Mouse (Mus musculus) heart, adult 18-20 months (tissue): ENCODE measurements around the gene Slc39a12. TPM values are rescaled to one million over a fixed set of nuclear protein-coding genes. Genes with fewer than 3 reads are reported as not detected.

Experiments
- DNase-seq, 2 experiments: peaks; one replicate each; pipeline ENCODE4 v3.0.0; 2021 to 2022; ENCODE audit warnings: mixed read lengths in 1 of 2
- long read RNA-seq, 2 experiments: library from polyadenylated mRNA; stranded (forward); transcript quantifications; one replicate each; pipeline ENCODE4 v2.0.0; 2021
- total RNA-seq, 2 experiments: library from RNA; stranded (reverse); gene quantifications; 2 replicates each; pipeline ENCODE4 v1.2.3; 2021

Gene Slc39a12
- total RNA-seq, result not detected
- long read RNA-seq, experiment 1, result 0 reads
- long read RNA-seq, experiment 2, result 0 reads

- no peak for DNase-seq
Observed at GRCm38 (mm10) chr2:14388162-14388561, at the start of gene Slc39a12. Gene Slc39a12 (plus strand): TSS chr2:14388316.

- peak; percentile 85 for DNase-seq
Observed at GRCm38 (mm10) chr2:14341652-14342308, 46.3 kb upstream of the Slc39a12 start.

- peak in 1 of 2 experiments; percentile 28 for DNase-seq
Observed at GRCm38 (mm10) chr2:14342309-14342839, 45.7 kb upstream of the Slc39a12 start.

GRCm38 (mm10) chr2:14388856-14389255 is 740 bp downstream of the Slc39a12 start:
- no peak for DNase-seq

GRCm38 (mm10) chr2:14390900-14391299 is 2.8 kb downstream of the Slc39a12 start:
- DNase-seq, result no peak

- DNase-seq, result no peak
Observed at GRCm38 (mm10) chr2:14403000-14403399, 14.9 kb downstream of the Slc39a12 start.

- no peak for DNase-seq
Observed at GRCm38 (mm10) chr2:14428987-14429386, 40.9 kb downstream of the Slc39a12 start.

- DNase-seq, result no peak
Observed at GRCm38 (mm10) chr2:14447322-14447721, 59.2 kb downstream of the Slc39a12 start.

GRCm38 (mm10) chr2:14450866-14451265 is 62.8 kb downstream of the Slc39a12 start:
- DNase-seq, result no peak

GRCm38 (mm10) chr2:14454946-14455631 is 67.0 kb downstream of the Slc39a12 start:
- DNase-seq, result peak; percentile 3 to 13

- peak in 1 of 2 experiments; percentile 9 for DNase-seq
Observed at GRCm38 (mm10) chr2:14464438-14464837, 76.3 kb downstream of the Slc39a12 start.

- DNase-seq, result peak in 1 of 2 experiments; percentile 7
Observed at GRCm38 (mm10) chr2:14494132-14494531, 106.0 kb downstream of the Slc39a12 start.

- peak; percentile 6 to 27 for DNase-seq
Observed at GRCm38 (mm10) chr2:14496150-14496549, 108.0 kb downstream of the Slc39a12 start.

- DNase-seq, result no peak
Observed at GRCm38 (mm10) chr2:14502482-14502881, 114.4 kb downstream of the Slc39a12 start.

GRCm38 (mm10) chr2:14518237-14518636 is 130.1 kb downstream of the Slc39a12 start:
- no peak for DNase-seq

GRCm38 (mm10) chr2:14534325-14535077 is 146.4 kb downstream of the Slc39a12 start:
- no peak for DNase-seq

GRCm38 (mm10) chr2:14535246-14535671 is 147.1 kb downstream of the Slc39a12 start:
- no peak for DNase-seq

- DNase-seq, result no peak
Observed at GRCm38 (mm10) chr2:14537781-14538180, 149.7 kb downstream of the Slc39a12 start.

GRCm38 (mm10) chr2:14543355-14543754 is 155.2 kb downstream of the Slc39a12 start:
- DNase-seq, result no peak

GRCm38 (mm10) chr2:14543773-14544172 is 155.7 kb downstream of the Slc39a12 start:
- DNase-seq, result no peak
